Mouse (Mus musculus): Measurements from ENCODE around the gene Vwa8. TPM values are rescaled to one million over a fixed set of nuclear protein-coding genes. Genes with fewer than 3 reads are reported as not detected.

Vwa8 gene
- polyA plus RNA-seq, 1 experiment, result 13.9 TPM

GRCm38 (mm10) chr14:79161741-79162140 lies 312.9 kb downstream of the Vwa8 start:
- Histone ChIP-seq H3K4me3 (ENCODE audit: insufficient read depth, poor library complexity, severe bottlenecking) (no peak overlapping the region), H3ac (ENCODE audit: control insufficient read depth, insufficient read length, low read depth) (no peak overlapping the region), H3K79me2 (ENCODE audit: control insufficient read depth, insufficient read depth) (no peaks in the 10 kb centered on the region), H3K27me3 (ENCODE audit: control insufficient read depth, insufficient read depth, insufficient read length) (no peaks in the 10 kb centered on the region), H3K79me3 (ENCODE audit: low read depth) (no peaks in the 10 kb centered on the region), H3K36me3 (ENCODE audit: control insufficient read depth, insufficient read depth) (peaks cover 6% of the 10 kb centered on the region)
- TF ChIP-seq MYOD1 (IDR thresholded peaks at IDR 0.05; ENCODE audit: control insufficient read depth, insufficient read length, low read depth) (peak; percentile 37), MYOG (IDR thresholded peaks at IDR 0.05; ENCODE audit: control insufficient read depth, extremely low read depth, insufficient read length) (no peak)

GRCm38 (mm10) chr14:79162678-79163077 lies 313.8 kb downstream of the Vwa8 start:
- no peaks in the 10 kb centered on the region for H3K27me3 ChIP-seq (ENCODE audit: control insufficient read depth, insufficient read depth, insufficient read length)
- H3K79me2 ChIP-seq (ENCODE audit: control insufficient read depth, insufficient read depth), result no peaks in the 10 kb centered on the region
- TF ChIP-seq FOSL1 (IDR thresholded peaks at IDR 0.05; ENCODE audit: insufficient read depth, low read length, poor library complexity, severe bottlenecking) (no peak), MYOG (IDR thresholded peaks at IDR 0.05; ENCODE audit: control insufficient read depth, extremely low read depth, insufficient read length) (no peak), MAX (IDR thresholded peaks at IDR 0.05) (no peak), USF1 (IDR thresholded peaks at IDR 0.05; ENCODE audit: low read depth) (no peak), MYOD1 (IDR thresholded peaks at IDR 0.05; ENCODE audit: control insufficient read depth, insufficient read length, low read depth) (no peak), CEBPB (IDR thresholded peaks at IDR 0.05; ENCODE audit: low read depth) (no peak), CTCF (IDR thresholded peaks at IDR 0.05; ENCODE audit: control insufficient read depth, insufficient read depth, insufficient read length) (no peak)
- no peaks in the 10 kb centered on the region for H3K79me3 ChIP-seq (ENCODE audit: low read depth)
- H3K4me3 ChIP-seq (ENCODE audit: insufficient read depth, poor library complexity, severe bottlenecking), result no peak overlapping the region
- no peak overlapping the region for H3ac ChIP-seq (ENCODE audit: control insufficient read depth, insufficient read length, low read depth)
- peaks cover 6% of the 10 kb centered on the region for H3K36me3 ChIP-seq (ENCODE audit: control insufficient read depth, insufficient read depth)

DNA sequence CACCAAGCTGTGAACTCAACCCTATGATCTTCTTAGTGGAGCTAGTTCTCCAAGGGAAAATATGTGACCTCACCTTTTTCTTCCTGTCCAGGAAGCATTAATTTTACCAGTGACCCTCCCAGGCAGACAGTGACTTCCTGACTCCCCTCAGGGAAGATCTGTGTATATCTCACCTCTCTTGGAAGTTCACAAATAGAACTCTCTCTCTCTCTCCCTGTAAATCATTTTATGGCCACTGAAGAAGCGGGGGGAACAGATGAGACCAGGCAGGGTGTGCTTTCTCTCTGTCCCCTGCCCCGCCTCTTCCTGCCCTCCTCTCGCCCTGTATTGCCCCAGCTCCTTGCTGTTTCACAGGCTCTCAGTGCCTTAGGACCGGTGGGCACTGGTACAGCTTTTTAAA lies 315.5 kb downstream of the Vwa8 start:
- Histone ChIP-seq H3K27me3 (ENCODE audit: control insufficient read depth, insufficient read depth, insufficient read length) (no peaks in the 10 kb centered on the region), H3ac (ENCODE audit: control insufficient read depth, insufficient read length, low read depth) (no peak overlapping the region), H3K36me3 (ENCODE audit: control insufficient read depth, insufficient read depth) (peaks cover 6% of the 10 kb centered on the region), H3K79me2 (ENCODE audit: control insufficient read depth, insufficient read depth) (no peaks in the 10 kb centered on the region), H3K4me3 (ENCODE audit: insufficient read depth, poor library complexity, severe bottlenecking) (no peak overlapping the region), H3K79me3 (ENCODE audit: low read depth) (no peaks in the 10 kb centered on the region)
- no peak for TF ChIP-seq FOSL1 (IDR thresholded peaks at IDR 0.05; ENCODE audit: insufficient read depth, low read length, poor library complexity, severe bottlenecking)
- no peak for TF ChIP-seq MYOG (IDR thresholded peaks at IDR 0.05; ENCODE audit: control insufficient read depth, extremely low read depth, insufficient read length)
- TF ChIP-seq MAX (IDR thresholded peaks at IDR 0.05), result no peak
- TF ChIP-seq CTCF (IDR thresholded peaks at IDR 0.05; ENCODE audit: control insufficient read depth, insufficient read depth, insufficient read length), result no peak
- no peak for TF ChIP-seq MYOD1 (IDR thresholded peaks at IDR 0.05; ENCODE audit: control insufficient read depth, insufficient read length, low read depth)
- TF ChIP-seq USF1 (IDR thresholded peaks at IDR 0.05; ENCODE audit: low read depth), result no peak
- TF ChIP-seq CEBPB (IDR thresholded peaks at IDR 0.05; ENCODE audit: low read depth), result no peak

DNA sequence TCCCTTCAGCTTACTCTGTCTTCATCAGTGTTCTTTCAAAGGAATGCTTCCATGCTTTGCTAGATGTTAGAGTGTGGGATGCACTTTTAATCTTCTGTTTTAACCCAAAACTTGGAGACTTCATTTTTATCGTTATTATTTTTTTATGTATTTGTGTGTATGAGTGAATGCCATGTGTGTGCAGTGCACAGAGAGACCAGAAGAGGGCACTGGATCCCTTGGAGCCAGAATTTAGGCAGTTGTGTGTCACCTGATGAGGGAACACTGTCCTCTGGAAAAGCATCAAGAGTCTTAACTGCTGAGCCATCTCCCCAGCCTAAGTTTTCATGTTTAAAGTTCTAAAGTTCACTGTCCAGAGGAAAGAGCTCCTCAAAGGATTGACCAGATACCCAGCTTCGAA lies 316.1 kb downstream of the Vwa8 start:
- no peaks in the 10 kb centered on the region for H3K79me2 ChIP-seq (ENCODE audit: control insufficient read depth, insufficient read depth)
- no peaks in the 10 kb centered on the region for H3K79me3 ChIP-seq (ENCODE audit: low read depth)
- H3ac ChIP-seq (ENCODE audit: control insufficient read depth, insufficient read length, low read depth), result no peak overlapping the region
- no peak for TF ChIP-seq CTCF (IDR thresholded peaks at IDR 0.05; ENCODE audit: control insufficient read depth, insufficient read depth, insufficient read length)
- TF ChIP-seq USF1 (IDR thresholded peaks at IDR 0.05; ENCODE audit: low read depth), result no peak
- TF ChIP-seq MYOD1 (IDR thresholded peaks at IDR 0.05; ENCODE audit: control insufficient read depth, insufficient read length, low read depth), result no peak
- no peak for TF ChIP-seq FOSL1 (IDR thresholded peaks at IDR 0.05; ENCODE audit: insufficient read depth, low read length, poor library complexity, severe bottlenecking)
- TF ChIP-seq CEBPB (IDR thresholded peaks at IDR 0.05; ENCODE audit: low read depth), result no peak
- no peak for TF ChIP-seq MAX (IDR thresholded peaks at IDR 0.05)
- TF ChIP-seq MYOG (IDR thresholded peaks at IDR 0.05; ENCODE audit: control insufficient read depth, extremely low read depth, insufficient read length), result no peak
- no peak overlapping the region for H3K4me3 ChIP-seq (ENCODE audit: insufficient read depth, poor library complexity, severe bottlenecking)
- H3K36me3 ChIP-seq (ENCODE audit: control insufficient read depth, insufficient read depth), result peaks cover 6% of the 10 kb centered on the region
- H3K27me3 ChIP-seq (ENCODE audit: control insufficient read depth, insufficient read depth, insufficient read length), result no peaks in the 10 kb centered on the region

DNA sequence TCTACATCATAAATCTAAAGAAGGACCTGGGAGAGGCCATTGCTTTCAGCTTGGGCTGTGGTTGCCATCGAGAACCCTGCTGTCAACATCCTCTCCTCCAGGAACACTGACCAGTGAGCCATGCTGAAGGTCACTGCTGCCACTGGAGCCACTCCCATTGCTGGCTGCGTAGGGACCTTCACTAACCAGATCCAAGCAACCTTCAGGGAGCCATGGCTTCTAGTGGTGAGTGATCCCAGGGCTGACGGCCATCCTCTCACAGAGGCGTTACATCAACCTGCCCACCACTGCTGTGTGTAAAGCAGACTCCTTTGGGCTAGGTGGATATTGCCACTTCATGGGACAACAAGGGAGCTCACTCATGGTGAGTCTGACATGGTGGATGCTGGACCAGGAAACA lies 325.7 kb downstream of the Vwa8 start:
- Histone ChIP-seq H3K79me2 (ENCODE audit: control insufficient read depth, insufficient read depth) (no peaks in the 10 kb centered on the region), H3K27me3 (ENCODE audit: control insufficient read depth, insufficient read depth, insufficient read length) (no peaks in the 10 kb centered on the region), H3ac (ENCODE audit: control insufficient read depth, insufficient read length, low read depth) (no peak overlapping the region), H3K4me3 (ENCODE audit: insufficient read depth, poor library complexity, severe bottlenecking) (no peak overlapping the region), H3K79me3 (ENCODE audit: low read depth) (no peaks in the 10 kb centered on the region), H3K36me3 (ENCODE audit: control insufficient read depth, insufficient read depth) (no peaks in the 10 kb centered on the region)
- no peak for TF ChIP-seq MYOD1 (IDR thresholded peaks at IDR 0.05; ENCODE audit: control insufficient read depth, insufficient read length, low read depth)

DNA sequence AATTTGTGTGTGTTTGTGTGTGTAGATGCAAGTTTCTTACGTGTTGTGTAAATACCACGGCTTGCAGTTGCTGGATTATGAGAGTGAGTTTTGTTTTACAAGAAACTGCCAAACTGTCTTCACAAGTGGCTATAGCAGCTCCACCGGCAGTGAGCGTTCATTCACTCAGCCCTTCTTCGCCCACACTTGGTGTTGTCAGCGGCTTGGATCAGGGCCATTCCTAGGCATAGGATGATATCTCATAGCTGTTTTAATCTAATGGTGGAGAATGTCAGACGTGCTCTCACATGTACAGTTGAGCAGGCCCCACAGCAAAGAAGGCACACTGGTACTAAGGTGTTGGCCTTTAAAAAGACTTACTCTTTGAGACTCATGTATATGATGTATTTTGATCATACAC lies 328.9 kb downstream of the Vwa8 start:
- Histone ChIP-seq H3K27me3 (ENCODE audit: control insufficient read depth, insufficient read depth, insufficient read length) (no peaks in the 10 kb centered on the region), H3K36me3 (ENCODE audit: control insufficient read depth, insufficient read depth) (no peaks in the 10 kb centered on the region), H3K79me3 (ENCODE audit: low read depth) (no peaks in the 10 kb centered on the region), H3ac (ENCODE audit: control insufficient read depth, insufficient read length, low read depth) (no peak overlapping the region), H3K79me2 (ENCODE audit: control insufficient read depth, insufficient read depth) (no peaks in the 10 kb centered on the region), H3K4me3 (ENCODE audit: insufficient read depth, poor library complexity, severe bottlenecking) (no peak overlapping the region)
- no peak for TF ChIP-seq CTCF (IDR thresholded peaks at IDR 0.05; ENCODE audit: control insufficient read depth, insufficient read depth, insufficient read length)
- TF ChIP-seq USF1 (IDR thresholded peaks at IDR 0.05; ENCODE audit: low read depth), result no peak
- TF ChIP-seq MYOG (IDR thresholded peaks at IDR 0.05; ENCODE audit: control insufficient read depth, extremely low read depth, insufficient read length), result no peak
- TF ChIP-seq CEBPB (IDR thresholded peaks at IDR 0.05; ENCODE audit: low read depth), result no peak
- TF ChIP-seq MYOD1 (IDR thresholded peaks at IDR 0.05; ENCODE audit: control insufficient read depth, insufficient read length, low read depth), result no peak
- no peak for TF ChIP-seq MAX (IDR thresholded peaks at IDR 0.05)
- no peak for TF ChIP-seq FOSL1 (IDR thresholded peaks at IDR 0.05; ENCODE audit: insufficient read depth, low read length, poor library complexity, severe bottlenecking)
